Mouse (Mus musculus) thymus, adult 2 months (tissue): ENCODE results near the gene Ezh1.

Experiments used
- CTCF ChIP-seq: fragments of 200-500 bp; IDR thresholded peaks from 2 replicates; pipeline ENCODE4 v1.5.1; 2012; ENCODE audit warnings: mild to moderate bottlenecking, control low read depth, low read length, moderate library complexity, borderline replicate concordance; ENCODE audit not compliant: control insufficient read depth, poor library complexity, insufficient read depth; ENCODE audit errors: extremely low read depth
- POLR2A ChIP-seq: fragments of 200-500 bp; IDR thresholded peaks from 2 replicates; pipeline ENCODE4 v1.6.1; 2012; ENCODE audit warnings: mild to moderate bottlenecking, low read length, control low read depth, moderate library complexity; ENCODE audit not compliant: control insufficient read depth, poor library complexity, insufficient read depth; ENCODE audit errors: extremely low read depth

DNA sequence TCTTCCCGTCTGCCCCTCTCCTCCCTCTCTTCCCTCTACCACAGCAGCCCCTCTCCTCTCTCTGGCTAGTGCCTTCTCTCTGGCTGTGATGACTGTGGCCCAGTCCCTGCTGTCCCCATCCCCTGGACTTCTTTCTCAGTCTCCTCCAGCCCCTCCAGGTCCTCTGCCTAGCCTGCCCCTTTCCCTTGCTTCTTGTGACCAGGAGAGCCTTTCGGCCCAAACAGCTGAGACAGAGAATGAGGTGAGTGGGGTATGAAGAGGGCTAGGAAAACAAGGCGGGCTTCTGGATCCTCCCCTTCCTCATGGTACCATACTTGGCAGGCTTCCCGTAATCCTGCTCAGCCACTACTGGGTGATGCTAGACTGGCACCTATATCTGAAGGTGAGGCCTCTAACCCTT is 49.0 kb upstream of the Ezh1 start:
- TF ChIP-seq POLR2A (no peak), CTCF (no peak)
